In genomic region chr5:114772456-114773203, GRCm38 (mm10) we compare ENCODE assay signal across 8 mouse cellular contexts. TPM values are rescaled to one million over a fixed set of nuclear protein-coding genes. Genes with fewer than 3 reads are reported as not detected.
DNase-seq lines count a peak whose midpoint lies in the region; ATAC-seq and TF ChIP-seq lines count a peak whose summit lies in the region.

No protein-coding gene starts in this region.

- peak overlapping the region; percentile 83 for H3K27ac ChIP-seq in intestine, embryonic 15.5 days
- peak overlapping the region; percentile 16; the same call in 1 of the 2 replicates for H3K27ac ChIP-seq in olfactory bulb, adult 2 months (ENCODE audit: insufficient read depth, low read depth, low read length)

- H3K4me1 ChIP-seq in intestine, embryonic 15.5 days (replicated peaks) = peaks cover 6% of the 10 kb centered on the region; the same call in 1 of the 2 replicates
- peaks cover 12% of the 10 kb centered on the region for H3K4me1 ChIP-seq in olfactory bulb, adult 2 months (ENCODE audit: control insufficient read depth, insufficient read depth, low read length)

- peak overlapping the region; percentile 92 for H3K9ac ChIP-seq in intestine, embryonic 15.5 days

- ATAC-seq in intestine, embryonic 15.5 days = peak; percentile 68

- TF ChIP-seq POLR2A in olfactory bulb, adult 2 months (IDR thresholded peaks at IDR 0.05; ENCODE audit: insufficient read depth, low read depth, low read length) = no peak

- TF ChIP-seq CTCF in olfactory bulb, adult 2 months (IDR thresholded peaks at IDR 0.05; ENCODE audit: insufficient read depth, low read depth, low read length) = no peak

- no peaks in the 10 kb centered on the region for H3K9me3 ChIP-seq in intestine, embryonic 15.5 days

- WGBS in intestine, embryonic 15.5 days = 3% methylated on average over 29 of the region's 57 CpGs
- WGBS in olfactory bulb, adult 2 months = under 1% methylated on average over 36 of the region's 57 CpGs

- no peaks in the 10 kb centered on the region for H3K27me3 ChIP-seq in intestine, embryonic 15.5 days (replicated peaks)

- peak overlapping the region; percentile 99 for H3K4me3 ChIP-seq in intestine, embryonic 15.5 days (replicated peaks)
- peak overlapping the region; percentile 90 for H3K4me3 ChIP-seq in olfactory bulb, adult 2 months (ENCODE audit: insufficient read depth, low read depth, low read length)

- no peaks in the 10 kb centered on the region for H3K36me3 ChIP-seq in intestine, embryonic 15.5 days

- H3K4me2 ChIP-seq in intestine, embryonic 15.5 days (replicated peaks) = peak overlapping the region; percentile 84

- DNase-seq in layer of hippocampus, postnatal 10 days (ENCODE audit: low spot score in 2 of 2) = peak; percentile 44 to 63
- DNase-seq in layer of hippocampus, adult 8-10 months (ENCODE audit: low spot score in 2 of 2) = no peak
- DNase-seq in cerebellum, adult 8-10 months = peak; percentile 62
- peak; percentile 65 for DNase-seq in gastrocnemius, postnatal 10 days
- DNase-seq in lung, adult 18-20 months = peak; percentile 66 to 68
- DNase-seq in yolk sac, embryonic 10.5 days (ENCODE audit: low spot score) = peak; percentile 27

RNA-seq across cellular contexts. Expression of gene Ankrd13a, which starts 1.8 kb away (rescaled TPM):
- 10 to 100 TPM; 40.2 to 45.1 TPM for total RNA-seq in layer of hippocampus, postnatal 10 days (2021)
- total RNA-seq in layer of hippocampus, adult 8-10 months (2022) = 10 to 100 TPM; 39.6 to 51.4 (median 47.0) TPM
- total RNA-seq in gastrocnemius, postnatal 10 days (2021) = 10 to 100 TPM; 37.1 to 39.5 TPM
- polyA plus RNA-seq in intestine, embryonic 15.5 days (2015; fragmentation: Nextera tagmentation; extraction: Ambion mirVana) = 55.1 and 55.3 TPM in 2 replicates
- not detected in 2 replicates for polyA plus RNA-seq in olfactory bulb, adult 2 months (2012; ENCODE audit: insufficient read depth, insufficient read length, low replicate concordance, missing spikeins)

RNA-seq across cellular contexts. Expression of gene Git2, which starts 2.7 kb away (rescaled TPM):
- 10 to 100 TPM; 42.4 to 44.8 TPM for total RNA-seq in layer of hippocampus, postnatal 10 days (2021)
- total RNA-seq in layer of hippocampus, adult 8-10 months (2022) = 10 to 100 TPM; 51.1 to 61.4 (median 55.3) TPM
- 10 to 100 TPM; 25.5 to 31.9 TPM for total RNA-seq in gastrocnemius, postnatal 10 days (2021)
- 30.7 and 31.7 TPM in 2 replicates for polyA plus RNA-seq in intestine, embryonic 15.5 days (2015; fragmentation: Nextera tagmentation; extraction: Ambion mirVana)
- not detected in 2 replicates for polyA plus RNA-seq in olfactory bulb, adult 2 months (2012; ENCODE audit: insufficient read depth, insufficient read length, low replicate concordance, missing spikeins)

RNA-seq across cellular contexts. Expression of gene 1500011B03Rik, which starts 50.6 kb away (rescaled TPM):
- total RNA-seq in layer of hippocampus, postnatal 10 days (2021) = 100 to 1,000 TPM; 154 to 155 TPM
- total RNA-seq in layer of hippocampus, adult 8-10 months (2022) = 100 to 1,000 TPM; 133 to 155 (median 137) TPM
- total RNA-seq in gastrocnemius, postnatal 10 days (2021) = 10 to 100 TPM; 18.2 to 18.9 TPM
- polyA plus RNA-seq in intestine, embryonic 15.5 days (2015; fragmentation: Nextera tagmentation; extraction: Ambion mirVana) = 69.4 and 70.6 TPM in 2 replicates
- polyA plus RNA-seq in olfactory bulb, adult 2 months (2012; ENCODE audit: insufficient read depth, insufficient read length, low replicate concordance, missing spikeins) = not detected in 2 replicates

Comparison
In these comparisons a context has a peak if more than half of its experiments do, and no peak if none do; other contexts are left out.
1. DNase-seq: peak in layer of hippocampus, postnatal 10 days (2 of 2), cerebellum, adult 8-10 months (single experiment), gastrocnemius, postnatal 10 days (single experiment), lung, adult 18-20 months (2 of 2) and yolk sac, embryonic 10.5 days (single experiment); none in layer of hippocampus, adult 8-10 months (0 of 2).
2. RNA of gene 1500011B03Rik, which starts 50.6 kb away (total RNA-seq): 154 to 155 TPM in layer of hippocampus, postnatal 10 days and 133 to 155 TPM in layer of hippocampus, adult 8-10 months; 18.2 to 18.9 TPM in gastrocnemius, postnatal 10 days; every median in the first group is over 4 times any median in the second.